Mouse (Mus musculus): ENCODE measurements around the gene Uggt2.
A peak's percentile ranks its signal among the peaks of the same experiment; 100 is the strongest.
"Not testable (repeated sequence)": the region's sequence is repeated elsewhere in the genome, so short reads cannot be mapped to it uniquely, and the experiment has no call there.

Gene Uggt2

DNA sequence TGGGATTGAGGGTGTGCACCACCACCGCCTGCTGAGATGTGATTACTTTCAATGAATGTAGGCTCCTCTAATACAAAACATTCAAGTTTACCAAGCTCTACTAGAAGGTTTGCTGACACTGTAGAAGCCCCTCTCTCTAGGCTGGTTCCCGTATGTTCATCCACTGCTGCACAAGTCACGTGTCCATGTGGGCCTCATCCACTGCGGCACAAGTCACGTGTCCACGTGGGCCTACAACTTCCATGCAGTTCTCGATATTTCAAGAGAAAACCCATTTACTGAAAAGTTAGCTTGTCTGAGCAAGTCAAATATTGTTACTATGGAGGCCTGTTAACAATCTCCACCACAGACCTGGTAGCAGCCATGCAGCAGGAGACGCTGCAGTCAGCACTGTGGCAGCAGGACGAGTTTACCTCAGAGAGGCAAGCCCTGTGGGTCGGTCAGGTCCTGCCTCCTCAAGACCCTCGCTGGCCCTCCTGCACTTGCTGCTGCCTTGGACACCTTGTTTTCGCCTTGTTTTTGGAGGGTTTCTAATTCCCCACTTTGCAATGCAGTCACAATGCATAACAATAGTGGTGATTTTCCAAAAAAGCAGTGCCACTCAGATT lies 62.0 kb downstream of the Uggt2 start:
- no peak for DNase-seq (ENCODE audit: low spot score in 2 of 2)

- no peak for DNase-seq (ENCODE audit: low spot score in 2 of 2)
Measured at GRCm38 (mm10) chr14:119027675-119028253, 71.5 kb downstream of the Uggt2 start.

- DNase-seq (ENCODE audit: low spot score in 2 of 2) = peak in 1 of 2 experiments; percentile 60
Measured at GRCm38 (mm10) chr14:119027130-119027529, 72.1 kb downstream of the Uggt2 start.

- DNase-seq (ENCODE audit: low spot score in 2 of 2) = no peak
Measured at GRCm38 (mm10) chr14:119025889-119026288, 73.3 kb downstream of the Uggt2 start.

GRCm38 (mm10) chr14:119013549-119013948 lies 85.7 kb downstream of the Uggt2 start:
- DNase-seq (ENCODE audit: low spot score in 2 of 2) = no peak

- peak; percentile 85 to 87 for DNase-seq (ENCODE audit: low spot score in 2 of 2)
Measured at GRCm38 (mm10) chr14:119012607-119013431, 86.4 kb downstream of the Uggt2 start.

- no peak for DNase-seq (ENCODE audit: low spot score in 2 of 2)
Measured at GRCm38 (mm10) chr14:119009531-119009930, 89.7 kb downstream of the Uggt2 start.

- no peak for DNase-seq (ENCODE audit: low spot score in 2 of 2)
Measured at GRCm38 (mm10) chr14:119008031-119008590, 91.1 kb downstream of the Uggt2 start.

DNA sequence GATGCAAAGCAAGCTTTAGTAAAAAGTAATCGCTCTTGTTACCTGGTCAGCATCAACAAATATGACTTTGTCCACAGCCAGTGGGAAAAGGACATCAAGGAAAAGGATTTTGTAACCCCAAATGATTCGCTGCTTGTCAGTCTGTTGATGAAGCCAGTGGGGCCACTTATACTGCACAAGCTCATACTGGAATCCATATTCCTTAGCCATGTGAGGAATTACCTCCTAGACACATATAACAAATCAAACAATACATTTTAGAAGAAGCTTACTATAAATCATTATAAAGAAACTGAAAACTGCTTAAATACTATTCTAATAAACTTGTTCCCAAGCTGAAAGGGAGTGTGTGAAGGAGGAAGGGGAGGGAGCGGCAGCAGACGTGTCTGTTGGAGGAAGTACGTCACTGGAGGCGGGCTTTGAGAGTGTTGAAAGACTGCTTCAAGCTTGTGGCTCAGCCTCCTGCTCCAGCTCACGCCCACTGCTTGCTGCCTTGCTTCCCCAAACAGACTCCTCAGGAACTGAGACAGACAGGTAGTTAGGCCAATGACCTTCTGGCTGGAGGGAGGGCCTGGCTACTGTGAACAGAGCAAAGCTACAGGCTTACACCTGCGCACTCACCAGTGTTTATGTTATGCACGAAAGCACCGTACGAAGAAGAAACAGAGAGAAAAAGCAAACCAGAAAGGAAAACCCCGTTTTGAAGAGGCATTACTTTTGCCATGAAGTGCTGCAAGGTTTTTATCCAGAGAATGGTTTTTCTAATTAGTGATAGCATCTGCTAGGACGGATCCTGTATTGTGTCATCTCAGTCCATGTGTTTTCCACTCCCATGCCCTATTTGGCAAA lies 91.9 kb downstream of the Uggt2 start:
- peak; percentile 98 to 99 for DNase-seq (ENCODE audit: low spot score in 2 of 2)

- DNase-seq (ENCODE audit: low spot score in 2 of 2) = no peak
Measured at GRCm38 (mm10) chr14:119006441-119007102, 92.7 kb downstream of the Uggt2 start.

GRCm38 (mm10) chr14:119005834-119006233 lies 93.4 kb downstream of the Uggt2 start:
- no peak for DNase-seq (ENCODE audit: low spot score in 2 of 2)

- no peak for DNase-seq (ENCODE audit: low spot score in 2 of 2)
Measured at GRCm38 (mm10) chr14:119003320-119003719, 95.9 kb downstream of the Uggt2 start.

DNA sequence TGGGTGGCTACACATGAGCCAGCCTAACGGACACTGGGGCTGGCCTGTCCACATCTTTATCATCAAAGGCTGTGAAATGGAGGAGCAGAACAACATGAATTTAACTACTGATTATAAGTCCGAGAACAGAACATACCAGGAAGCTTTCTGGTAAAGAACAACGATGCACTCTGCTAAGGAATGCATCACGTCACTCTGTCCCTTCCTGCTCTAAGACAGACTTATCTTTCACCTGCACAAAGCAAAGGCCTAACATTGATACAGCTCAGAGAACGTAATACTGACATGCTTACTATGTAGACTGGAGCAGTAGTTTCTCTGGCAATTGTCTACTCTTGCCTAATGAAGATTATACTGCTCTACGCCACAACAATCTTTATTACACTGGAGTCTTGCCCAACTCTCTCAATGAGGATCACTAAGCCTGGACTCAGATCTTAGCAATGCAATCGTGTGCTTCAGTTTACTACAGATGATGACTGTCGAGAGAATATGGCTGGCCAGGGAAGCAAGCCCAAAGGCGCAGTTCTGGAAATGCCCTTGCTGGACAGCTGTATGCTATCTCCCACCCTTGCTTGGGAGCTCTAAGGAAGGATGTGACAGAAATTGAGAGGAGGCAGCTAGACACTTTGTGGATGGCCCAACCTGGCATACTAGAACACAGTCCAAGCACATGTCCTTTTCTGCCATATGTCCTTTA lies 103.9 kb downstream of the Uggt2 start:
- no peak for DNase-seq (ENCODE audit: low spot score in 2 of 2)

- DNase-seq (ENCODE audit: low spot score in 2 of 2) = no peak
Measured at GRCm38 (mm10) chr14:118987523-118988496, 111.4 kb downstream of the Uggt2 start.

- DNase-seq (ENCODE audit: low spot score in 2 of 2) = peak; percentile 72 to 79
Measured at GRCm38 (mm10) chr14:118986653-118987522, 112.3 kb downstream of the Uggt2 start.

- no peak for DNase-seq (ENCODE audit: low spot score in 2 of 2)
Measured at GRCm38 (mm10) chr14:118984161-118984560, 115.1 kb downstream of the Uggt2 start.

GRCm38 (mm10) chr14:118983396-118983795 lies 115.8 kb downstream of the Uggt2 start:
- no peak for DNase-seq (ENCODE audit: low spot score in 2 of 2)

- not testable (repeated sequence) for DNase-seq (ENCODE audit: low spot score in 2 of 2)
Measured at GRCm38 (mm10) chr14:118982429-118983045, 116.7 kb downstream of the Uggt2 start.
